ENCODE assay signal across 9 mouse cellular contexts in the genomic region with DNA sequence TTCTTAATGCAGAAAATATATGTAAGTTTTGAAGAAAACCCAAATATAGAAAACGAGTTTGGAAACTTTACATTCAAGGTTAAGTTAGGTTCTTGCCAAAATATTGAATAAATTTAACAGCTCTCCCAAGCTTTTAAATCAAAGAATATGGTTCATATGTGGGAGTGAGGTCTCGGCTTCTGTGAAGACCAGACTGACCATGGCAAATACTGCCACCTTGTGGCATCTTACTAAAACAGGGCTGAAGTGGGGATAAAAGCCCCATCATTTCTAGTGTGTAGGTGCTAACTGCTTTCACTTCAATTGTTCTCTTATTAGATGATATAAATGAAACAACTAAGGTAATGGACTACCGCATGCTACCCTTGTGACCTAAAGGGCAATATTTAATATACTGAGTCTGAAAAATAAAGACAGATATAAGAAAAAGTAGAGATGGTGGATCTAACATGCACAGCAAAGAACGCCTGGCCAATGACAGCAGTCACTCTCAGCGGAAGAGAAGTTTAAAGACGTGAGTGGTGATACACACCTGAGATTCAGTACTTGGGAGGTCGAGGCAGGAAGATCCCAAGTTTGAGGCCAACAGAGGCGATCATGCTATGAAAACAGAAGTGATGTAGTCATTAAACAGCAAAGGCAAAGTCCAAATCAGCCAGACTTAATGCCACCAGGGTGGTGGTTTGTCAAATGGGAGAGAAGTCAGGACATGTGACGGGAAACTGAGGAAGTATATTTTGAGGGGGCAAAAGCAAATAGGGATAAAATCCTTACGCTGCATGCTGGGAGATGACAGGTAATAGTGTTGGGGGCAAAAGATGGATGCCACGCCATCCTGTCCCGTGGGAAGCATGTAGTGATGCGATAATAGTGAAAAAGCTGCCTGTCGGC. TPM values are rescaled to one million over a fixed set of nuclear protein-coding genes. Genes with fewer than 3 reads are reported as not detected.
A peak's percentile ranks its signal among the peaks of the same experiment; 100 is the strongest.
DNase-seq lines count a peak whose midpoint lies in the region; ATAC-seq and TF ChIP-seq lines count a peak whose summit lies in the region.
"Had no signal": no experiment of that assay in that cellular context is flagged by ENCODE, and none has a peak within 500 bp of the region (broad histone marks: within the 10 kb centered on the region; RNA-seq: fewer than 3 reads in every experiment).

No protein-coding gene starts in this region.

- H3K4me3 ChIP-seq in hindbrain, embryonic 11.5 days (ENCODE audit: low read depth, low read length): no peak overlapping the region
- H3K4me3 ChIP-seq in hindbrain, embryonic 16.5 days (ENCODE audit: low read length): no peak overlapping the region
- no peak overlapping the region for H3K4me3 ChIP-seq in intestine, postnatal 0 days (ENCODE audit: low read depth, low read length)
- no peak overlapping the region for H3K4me3 ChIP-seq in stomach, postnatal 0 days (ENCODE audit: low read depth, low read length)
- H3K4me3 ChIP-seq: limb, embryonic 12.5 days had no signal

- intact Hi-C loops in left cerebral cortex, postnatal 10 days (cut with DNase I): loop anchor here (5.0 to 10.0 kb wide), 2 partner anchors 343 to 475 kb away; no protein-coding TSS in a partner anchor

- no peaks in the 10 kb centered on the region for H3K27me3 ChIP-seq in hindbrain, embryonic 11.5 days (ENCODE audit: control insufficient read depth, insufficient read depth, low read length)
- H3K27me3 ChIP-seq in hindbrain, embryonic 16.5 days (replicated peaks; ENCODE audit: control insufficient read depth, insufficient read depth, low read length): no peaks in the 10 kb centered on the region
- no peaks in the 10 kb centered on the region for H3K27me3 ChIP-seq in intestine, postnatal 0 days (replicated peaks; ENCODE audit: control insufficient read depth, insufficient read depth, low read length)
- no peaks in the 10 kb centered on the region for H3K27me3 ChIP-seq in stomach, postnatal 0 days (ENCODE audit: control insufficient read depth, insufficient read depth, low read length)
- H3K27me3 ChIP-seq: limb, embryonic 12.5 days had no signal

- H3K4me1 ChIP-seq in hindbrain, embryonic 11.5 days (replicated peaks; ENCODE audit: control insufficient read depth, insufficient read depth, low read length): no peaks in the 10 kb centered on the region
- peaks cover 8% of the 10 kb centered on the region for H3K4me1 ChIP-seq in hindbrain, embryonic 16.5 days (ENCODE audit: control insufficient read depth, insufficient read depth, low read depth, low read length)
- no peaks in the 10 kb centered on the region for H3K4me1 ChIP-seq in intestine, postnatal 0 days (replicated peaks; ENCODE audit: control insufficient read depth, insufficient read depth, low read length)
- no peaks in the 10 kb centered on the region for H3K4me1 ChIP-seq in stomach, postnatal 0 days (replicated peaks; ENCODE audit: control insufficient read depth, insufficient read depth)
- H3K4me1 ChIP-seq: limb, embryonic 12.5 days had no signal

- ATAC-seq in hindbrain, embryonic 11.5 days (ENCODE audit: low FRiP score): no peak
- ATAC-seq in hindbrain, embryonic 16.5 days: no peak
- ATAC-seq in CD4-positive, CD25-positive, alpha-beta regulatory T cell, adult 4 months: peak; percentile 79
- ATAC-seq in intestine, postnatal 0 days: no peak
- ATAC-seq in stomach, postnatal 0 days (ENCODE audit: low FRiP score, low TSS enrichment): 0 out of 2 replicates have a peak, but pooled peaks have one; percentile 40

- no peak overlapping the region for H3K4me2 ChIP-seq in hindbrain, embryonic 11.5 days (replicated peaks; ENCODE audit: low read depth, low read length)
- H3K4me2 ChIP-seq in hindbrain, embryonic 16.5 days (ENCODE audit: low read length): no peak overlapping the region
- H3K4me2 ChIP-seq in intestine, postnatal 0 days (replicated peaks; ENCODE audit: low read depth): no peak overlapping the region
- H3K4me2 ChIP-seq in stomach, postnatal 0 days (replicated peaks; ENCODE audit: low read depth): no peak overlapping the region
- H3K4me2 ChIP-seq: limb, embryonic 12.5 days had no signal

- WGBS in hindbrain, embryonic 11.5 days: 85% methylated on average over 14 of the region's 14 CpGs
- 86% methylated on average over 14 of the region's 14 CpGs for WGBS in hindbrain, embryonic 16.5 days
- whole genome bisulfite sequencing in intestine, postnatal 0 days: 82% methylated on average over 14 of the region's 14 CpGs
- WGBS in stomach, postnatal 0 days: 84% methylated on average over 14 of the region's 14 CpGs

- H3K9me3 ChIP-seq in hindbrain, embryonic 11.5 days (ENCODE audit: control insufficient read depth, low read length): no peaks in the 10 kb centered on the region
- no peaks in the 10 kb centered on the region for H3K9me3 ChIP-seq in hindbrain, embryonic 16.5 days (ENCODE audit: control insufficient read depth, low read length)
- no peaks in the 10 kb centered on the region for H3K9me3 ChIP-seq in intestine, postnatal 0 days (ENCODE audit: control insufficient read depth)
- no peaks in the 10 kb centered on the region for H3K9me3 ChIP-seq in stomach, postnatal 0 days (ENCODE audit: control insufficient read depth, low read length)
- H3K9me3 ChIP-seq: limb, embryonic 12.5 days had no signal

- peaks cover 4% of the 10 kb centered on the region; the same call in 1 of the 2 replicates for H3K36me3 ChIP-seq in hindbrain, embryonic 11.5 days (ENCODE audit: control insufficient read depth, insufficient read depth, low read length)
- peaks cover 3% of the 10 kb centered on the region for H3K36me3 ChIP-seq in hindbrain, embryonic 16.5 days (ENCODE audit: control insufficient read depth, insufficient read depth, low read length)
- peaks cover 14% of the 10 kb centered on the region; the same call in 1 of the 2 replicates for H3K36me3 ChIP-seq in intestine, postnatal 0 days (ENCODE audit: control insufficient read depth, insufficient read depth)
- H3K36me3 ChIP-seq in stomach, postnatal 0 days (ENCODE audit: control insufficient read depth, insufficient read depth, low read length): peaks cover 8% of the 10 kb centered on the region; the same call in 1 of the 2 replicates

- TF ChIP-seq CTCF in intestine, postnatal 0 days (IDR thresholded peaks at IDR 0.05; ENCODE audit: low read depth): peak; percentile 78
- TF ChIP-seq CTCF in stomach, postnatal 0 days (IDR thresholded peaks at IDR 0.05; ENCODE audit: low read depth): peak; percentile 81

- H3K27ac ChIP-seq in hindbrain, embryonic 11.5 days (ENCODE audit: low read depth, low read length): no peak overlapping the region
- H3K27ac ChIP-seq in hindbrain, embryonic 16.5 days (ENCODE audit: low read depth, low read length): no peak overlapping the region
- no peak overlapping the region for H3K27ac ChIP-seq in intestine, postnatal 0 days (ENCODE audit: low read depth, low read length)
- H3K27ac ChIP-seq in stomach, postnatal 0 days (replicated peaks): no peak overlapping the region
- H3K27ac ChIP-seq: limb, embryonic 12.5 days had no signal

- peak; percentile 45 for DNase-seq in hindbrain, embryonic 11.5 days (ENCODE audit: low spot score)
- peak; percentile 67 for DNase-seq in adipocyte (ENCODE audit: low spot score)
- DNase-seq in stomach, postnatal 0 days (ENCODE audit: low spot score): no peak
- no peak for DNase-seq in adrenal gland, adult 8-10 months
- no peak for DNase-seq in left cerebral cortex, postnatal 10 days (ENCODE audit: extremely low spot score in 1 of 2, low spot score in 2 of 2)

- H3K9ac ChIP-seq in hindbrain, embryonic 11.5 days (ENCODE audit: low read depth, low read length): no peak overlapping the region
- H3K9ac ChIP-seq in hindbrain, embryonic 16.5 days (ENCODE audit: low read depth, low read length): no peak overlapping the region
- no peak overlapping the region for H3K9ac ChIP-seq in intestine, postnatal 0 days (ENCODE audit: low read depth, low read length)
- no peak overlapping the region for H3K9ac ChIP-seq in stomach, postnatal 0 days (ENCODE audit: low read length)
- H3K9ac ChIP-seq: limb, embryonic 12.5 days had no signal

- no peak for TF ChIP-seq EP300 in stomach, postnatal 0 days (optimal IDR thresholded peaks at IDR 0.05)

RNA-seq across cellular contexts. Expression of gene Dut, which starts 12.5 kb away (rescaled TPM):
- 176 and 187 TPM in 2 replicates for polyA plus RNA-seq in hindbrain, embryonic 11.5 days (2014; fragmentation: Nextera tagmentation; extraction: Ambion mirVana)
- 72.8 and 75.4 TPM in 2 replicates for polyA plus RNA-seq in hindbrain, embryonic 16.5 days (2015; fragmentation: Nextera tagmentation; extraction: Ambion mirVana)
- polyA plus RNA-seq in CD4-positive, CD25-positive, alpha-beta regulatory T cell, adult 4 months (2017; shearing (Covaris generic)): 10 to 100 TPM; 40.8 to 41.1 TPM
- polyA plus RNA-seq in intestine, postnatal 0 days (2015; fragmentation: Nextera tagmentation; extraction: Ambion mirVana): 48.5 and 51.4 TPM in 2 replicates
- polyA plus RNA-seq in stomach, postnatal 0 days (2015; fragmentation: Nextera tagmentation; extraction: Ambion mirVana): 50.6 and 53.5 TPM in 2 replicates
- total RNA-seq in adrenal gland, adult 8-10 months (2022): 10 to 100 TPM; 20.1 to 27.2 (median 24.6) TPM
- total RNA-seq in left cerebral cortex, postnatal 10 days (2021): 10 to 100 TPM; 37.8 to 39.3 TPM

Comparison
In these comparisons a context has a peak if more than half of its experiments do, and no peak if none do; other contexts are left out.
1. ATAC-seq: peak in CD4-positive, CD25-positive, alpha-beta regulatory T cell, adult 4 months (single experiment) and stomach, postnatal 0 days (single experiment); none in hindbrain, embryonic 11.5 days (single experiment), hindbrain, embryonic 16.5 days (single experiment) and intestine, postnatal 0 days (single experiment).
2. DNase-seq: peak in hindbrain, embryonic 11.5 days (single experiment) and adipocyte (single experiment); none in stomach, postnatal 0 days (single experiment), adrenal gland, adult 8-10 months (single experiment) and left cerebral cortex, postnatal 10 days (0 of 2).